Mouse (Mus musculus) urinary bladder, adult 2 months (tissue): ENCODE data around the gene Smad5. TPM values are rescaled to one million over a fixed set of nuclear protein-coding genes. Genes with fewer than 3 reads are reported as not detected.

Experiments
- DNase-seq: peaks from one replicate; pipeline ENCODE4 v3.0.0; 2022; ENCODE audit warnings: low spot score
- polyA plus RNA-seq: library from polyadenylated mRNA; depleted of rRNA; stranded (reverse); fragments of >200 nt; gene quantifications from 2 replicates; pipeline ENCODE4 v1.2.3, GENCODE M21; 2012

The Smad5 gene
- polyA plus RNA-seq, 1 experiment: 21.9 TPM

DNA sequence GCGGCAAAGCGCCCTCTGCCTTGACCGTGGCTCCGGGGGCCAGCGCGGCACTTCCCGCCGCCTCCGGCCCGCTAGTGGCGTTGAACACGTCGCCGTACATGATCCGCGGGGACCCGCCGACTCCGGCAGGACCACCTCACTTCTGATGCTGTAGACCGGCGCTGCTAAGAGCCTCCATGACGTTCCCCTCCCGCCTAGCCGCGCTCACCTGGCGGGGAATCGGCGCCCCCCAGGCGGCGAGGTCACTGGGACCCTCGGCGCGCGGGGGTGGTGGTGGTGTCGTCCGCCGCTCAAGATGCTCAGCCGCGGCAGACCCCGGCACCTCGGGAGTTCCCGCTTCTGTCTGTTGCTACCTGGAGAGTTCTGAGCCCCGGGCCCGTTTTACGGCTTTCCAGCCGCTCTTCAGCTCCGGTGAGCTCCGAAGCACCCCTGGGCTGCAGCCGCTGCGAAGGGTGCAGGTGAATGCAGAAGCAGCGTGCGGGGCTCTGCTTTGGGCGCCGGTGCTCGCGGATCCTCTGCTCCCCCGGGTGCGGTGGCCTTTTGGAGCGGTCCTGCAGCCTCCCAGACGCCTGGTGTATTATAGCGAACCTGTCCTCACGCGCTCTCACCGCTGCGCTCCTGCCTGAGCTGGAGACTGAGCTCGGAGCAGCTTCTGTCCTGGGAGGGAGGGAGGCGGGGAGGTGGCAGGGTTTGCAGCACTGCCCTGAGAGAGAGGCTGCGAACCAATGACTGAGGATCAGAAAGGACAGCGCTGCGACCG lies 50.6 kb downstream of the Smad5 start, which contains the start of gene Gm45623:
Gm45623 (minus strand) TSS at position 636 of the 760 bp plus-strand sequence.
- DNase-seq: no peak

GRCm38 (mm10) chr13:56755871-56756270 lies 53.1 kb downstream of the Smad5 start:
- DNase-seq: no peak

DNA sequence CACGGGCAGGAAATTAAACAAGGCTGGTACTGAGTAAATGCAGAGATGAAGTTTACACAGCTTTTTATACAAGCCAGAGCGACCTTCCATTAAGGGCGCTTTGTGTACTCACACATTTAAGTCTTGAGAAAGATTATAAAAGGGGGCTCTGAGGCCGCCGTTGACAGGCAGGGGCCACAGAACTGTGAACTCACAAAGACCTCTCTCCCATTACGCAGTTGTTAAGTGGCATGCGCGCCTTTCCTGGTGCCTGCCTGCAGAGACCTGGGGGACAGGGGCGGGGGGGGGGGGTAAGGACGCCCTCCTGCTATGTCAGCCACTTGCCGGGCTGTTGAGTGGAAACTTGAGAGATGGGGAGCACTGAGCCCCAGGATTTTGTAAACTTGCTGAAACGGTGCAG lies 54.4 kb downstream of the Smad5 start:
- no peak for DNase-seq

GRCm38 (mm10) chr13:56758492-56758891 lies 55.7 kb downstream of the Smad5 start:
- DNase-seq: peak; percentile 47

DNA sequence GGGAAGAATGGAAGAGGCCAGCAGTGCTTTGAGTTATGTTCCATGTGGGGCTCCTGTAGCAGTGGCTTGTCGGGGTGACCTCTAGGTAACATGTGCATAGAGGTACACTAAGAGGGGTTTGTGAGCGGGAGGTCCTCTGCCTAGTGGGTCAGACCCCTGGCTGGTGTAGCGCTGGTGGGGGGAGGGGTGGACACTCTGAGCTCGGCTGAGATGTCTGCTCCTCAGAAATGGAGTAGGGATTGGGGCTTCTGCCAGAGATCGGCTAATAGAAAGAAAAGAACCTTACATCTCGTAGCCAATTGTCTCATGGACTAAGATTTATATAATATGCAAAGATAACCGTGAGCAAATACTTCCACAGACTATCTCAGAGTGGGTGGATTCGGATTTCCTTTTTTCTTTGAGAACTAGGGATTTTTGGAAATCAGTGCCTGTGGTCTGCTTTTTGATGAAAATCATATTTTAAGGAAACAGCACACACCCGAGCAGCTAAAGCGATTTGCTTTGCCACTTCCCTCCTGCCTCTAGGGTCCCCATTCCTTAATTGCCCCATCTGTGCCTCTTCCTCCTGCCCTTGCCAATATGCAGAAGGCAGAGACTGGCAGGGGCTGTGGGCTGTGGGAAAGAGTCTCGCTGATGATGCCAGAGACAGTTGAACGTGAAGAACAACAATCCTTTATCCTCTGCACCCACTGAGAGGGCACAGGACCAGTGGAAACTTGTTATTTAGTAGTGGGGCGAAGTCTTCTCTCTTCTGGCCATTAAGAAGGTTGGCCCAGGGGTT lies 59.8 kb downstream of the Smad5 start:
- no peak for DNase-seq

- no peak for DNase-seq
These were observed 62.6 kb downstream of the Smad5 start for GRCm38 (mm10) chr13:56765284-56766032.

- DNase-seq: no peak
These were observed 63.4 kb downstream of the Smad5 start for GRCm38 (mm10) chr13:56766211-56766610.

- no peak for DNase-seq
These were observed 66.6 kb downstream of the Smad5 start for GRCm38 (mm10) chr13:56769431-56769830.

DNA sequence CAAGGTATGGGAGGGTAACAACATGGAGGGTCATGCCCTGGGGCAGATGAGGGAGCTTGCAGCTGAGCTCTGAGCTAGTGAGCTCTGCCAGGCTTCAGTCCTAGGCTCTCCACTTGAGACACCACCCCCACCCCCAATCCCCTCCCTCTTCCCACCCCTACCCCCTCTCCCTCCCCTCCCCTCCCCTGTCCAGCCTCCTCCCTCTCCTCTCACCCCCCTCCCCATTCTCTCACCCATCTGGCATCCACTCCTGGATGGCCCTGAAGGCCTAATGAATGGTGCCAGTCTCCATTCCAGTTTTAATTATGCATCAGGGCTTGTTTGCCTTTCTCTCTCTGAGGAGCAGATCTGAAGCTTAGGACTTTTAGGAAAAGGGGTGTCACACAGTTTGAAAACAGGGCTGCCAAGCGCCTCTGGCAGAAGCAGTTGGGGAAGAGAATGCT lies 67.3 kb downstream of the Smad5 start:
- DNase-seq: no peak

GRCm38 (mm10) chr13:56770786-56771185 lies 68.0 kb downstream of the Smad5 start:
- no peak for DNase-seq

- no peak for DNase-seq
These were observed 69.8 kb downstream of the Smad5 start for GRCm38 (mm10) chr13:56772592-56772991.

DNA sequence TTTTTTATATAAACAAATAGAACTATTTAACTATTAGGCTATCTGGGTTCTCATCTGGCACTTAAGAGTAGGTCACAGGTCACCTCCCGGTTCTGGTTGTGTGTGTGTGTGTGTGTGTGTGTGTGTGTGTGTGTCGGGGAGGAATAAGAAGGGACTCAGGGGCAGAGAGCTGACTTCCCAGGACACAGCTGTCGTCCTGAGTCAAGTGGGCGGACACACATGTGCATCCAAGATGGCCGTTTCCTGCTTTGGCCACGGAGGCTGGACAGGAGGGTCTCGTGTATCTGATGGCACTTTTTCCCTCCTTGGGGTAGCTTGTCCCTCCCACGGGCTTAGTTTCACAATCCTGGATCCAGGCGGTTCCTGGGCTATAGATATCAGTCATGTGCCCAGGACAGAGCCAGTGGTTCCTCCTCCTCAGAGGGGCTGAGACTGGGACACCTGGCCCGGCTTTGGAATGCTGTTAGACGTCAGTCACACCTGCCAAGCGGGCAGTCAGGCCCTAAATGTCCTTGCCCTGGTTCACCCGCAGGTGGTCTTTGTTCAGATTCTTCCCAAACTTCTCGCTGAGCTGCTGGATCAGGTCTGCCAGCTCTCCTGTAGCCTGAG lies 70.6 kb downstream of the Smad5 start:
- DNase-seq: no peak

DNA sequence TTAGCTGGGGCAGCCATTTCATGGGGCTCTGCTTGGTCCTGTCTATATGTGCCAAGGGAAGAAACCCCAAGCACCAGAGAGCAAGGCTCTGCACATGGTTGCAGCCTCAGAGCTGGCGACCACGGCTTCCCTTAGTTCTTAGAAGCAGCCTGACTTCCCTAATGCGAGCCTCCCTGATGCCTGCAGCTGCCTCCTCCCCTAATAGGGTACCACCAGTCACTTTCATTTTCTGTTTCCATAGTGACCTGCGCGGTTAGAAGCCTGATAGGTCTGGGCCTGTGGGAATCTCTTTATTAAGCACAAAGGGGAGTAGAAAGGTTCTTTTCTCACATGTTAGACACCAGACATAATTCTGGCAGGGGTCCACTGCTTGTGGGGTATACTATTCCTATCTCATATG lies 71.5 kb downstream of the Smad5 start:
- DNase-seq: no peak

DNA sequence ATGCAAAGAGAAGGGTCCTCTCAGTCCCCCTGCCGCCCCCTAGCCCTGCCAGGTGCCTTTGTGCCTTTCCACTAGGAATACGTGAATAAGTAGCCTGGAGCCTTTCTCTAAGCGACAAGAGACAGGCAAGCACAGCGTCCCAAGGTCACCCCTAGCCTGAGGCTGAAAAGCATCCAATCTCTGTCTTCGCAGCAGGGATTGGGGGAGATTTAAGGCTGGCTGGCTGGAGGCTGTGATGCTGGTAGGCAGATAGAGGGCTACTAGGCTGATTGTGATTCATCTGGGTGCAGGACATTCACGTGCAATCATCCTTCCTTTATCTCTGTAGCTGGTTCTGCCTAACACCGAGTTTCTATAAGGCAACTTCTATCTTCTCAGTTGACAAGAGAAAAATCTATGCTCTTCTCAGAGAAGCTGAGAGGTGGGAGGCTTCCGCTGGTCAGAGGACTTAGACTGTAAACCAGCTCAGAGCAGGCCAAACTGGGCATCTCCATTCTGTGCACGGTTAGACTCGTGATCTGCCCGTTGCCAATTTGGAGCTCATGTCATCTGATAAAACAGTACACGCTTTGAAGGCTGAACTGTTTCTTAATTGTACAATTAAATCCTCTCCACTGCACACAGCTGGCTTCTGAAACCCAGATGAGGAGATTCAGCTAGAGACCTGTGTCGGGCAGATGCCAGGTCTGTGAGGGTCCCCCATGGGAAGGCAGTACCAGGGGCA lies 78.1 kb downstream of the Smad5 start:
- no peak for DNase-seq

DNA sequence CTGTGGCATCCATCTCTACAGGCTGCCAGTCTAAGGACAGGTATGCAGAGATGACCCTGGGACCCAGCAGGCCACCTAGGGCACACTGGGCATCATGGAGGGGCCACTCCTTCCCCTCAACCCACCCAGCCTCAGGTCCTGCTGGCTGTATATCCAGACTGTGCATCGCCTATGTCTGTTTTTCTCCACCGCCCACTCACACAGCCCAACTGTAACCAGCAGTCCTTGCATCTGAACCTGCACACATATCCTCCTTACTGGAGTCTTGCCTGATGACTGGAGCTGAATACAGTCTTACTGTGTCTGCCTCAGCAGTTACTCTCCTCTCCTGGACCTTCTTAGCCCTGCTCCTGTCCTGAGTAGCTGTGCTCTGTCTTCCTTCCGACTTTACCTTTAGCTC lies 78.9 kb downstream of the Smad5 start:
- DNase-seq: no peak

- DNase-seq: no peak
These were observed 79.8 kb downstream of the Smad5 start for GRCm38 (mm10) chr13:56782621-56783020.

DNA sequence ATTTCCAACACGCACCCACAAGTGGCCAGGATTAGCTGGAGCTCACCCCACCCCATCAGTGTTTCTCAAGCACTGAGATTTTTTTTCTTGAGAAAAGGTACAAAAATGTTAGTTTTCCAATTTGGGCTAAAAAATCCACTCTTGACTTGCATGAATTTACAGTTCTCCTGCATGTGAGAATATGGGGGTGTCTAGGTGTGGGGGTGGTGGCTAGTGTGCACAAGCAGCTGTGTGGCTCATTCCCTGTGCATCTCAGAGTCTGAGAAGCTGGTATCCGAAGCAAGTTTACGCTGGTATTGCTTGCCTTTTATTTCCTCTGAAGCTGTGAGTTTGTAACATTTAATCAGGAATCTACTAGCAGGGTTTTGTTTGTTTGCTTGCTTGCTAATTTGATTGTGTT lies 87.9 kb downstream of the Smad5 start:
- DNase-seq: no peak
